Mouse (Mus musculus): ENCODE measurements at regions not wholly inside any gene's neighbourhood (a gene's known extent, or its start where the extent isn't known, plus 50 kb on each side); places are given as distances from the start of the nearest gene placed in this dataset.

GRCm38 (mm10) chr3:128723100-128723499 is 476.6 kb upstream of the Pitx2 start:
- DNase-seq (ENCODE audit: low read depth, low spot score): no peak

DNA sequence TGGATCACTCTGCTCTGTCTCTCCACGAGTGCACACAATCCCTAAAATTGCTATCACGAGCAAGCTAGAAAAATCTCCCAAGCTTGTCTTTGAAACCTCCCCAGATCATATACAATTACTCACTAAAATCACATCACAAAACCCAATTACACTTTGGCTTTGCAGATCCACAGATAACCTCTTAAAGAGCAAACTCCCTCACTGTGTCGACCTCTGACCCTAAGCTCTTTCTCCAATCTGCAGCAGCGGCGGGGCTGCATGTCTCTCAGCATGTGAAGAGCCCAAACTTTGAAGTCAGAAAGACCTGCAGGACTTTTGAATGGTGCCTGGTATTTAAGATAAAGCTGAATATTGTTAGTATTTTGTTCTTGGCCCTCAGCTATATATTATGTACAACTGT is 479.4 kb upstream of the Pitx2 start:
- DNase-seq (ENCODE audit: low read depth, low spot score): no peak

DNA sequence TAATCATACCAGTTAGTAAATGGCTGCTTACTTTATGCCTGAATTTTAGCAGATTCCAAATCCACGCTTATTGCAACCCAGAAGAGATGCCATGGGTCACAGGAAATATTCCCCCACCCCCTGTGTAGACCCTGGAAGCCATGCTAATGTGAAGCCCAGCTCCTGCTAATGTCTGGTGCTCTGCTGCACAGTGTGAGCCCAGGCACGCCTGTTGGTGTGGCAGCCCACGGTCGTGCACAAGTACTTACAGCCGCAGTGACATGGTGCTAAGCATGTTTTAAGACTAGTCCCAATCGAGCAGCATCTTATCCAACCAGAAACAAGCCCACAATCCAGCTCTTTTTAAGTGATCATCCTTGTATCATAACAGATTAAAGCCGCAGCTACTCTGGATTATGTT is 480.5 kb upstream of the Pitx2 start:
- DNase-seq (ENCODE audit: low read depth, low spot score): no peak

DNA sequence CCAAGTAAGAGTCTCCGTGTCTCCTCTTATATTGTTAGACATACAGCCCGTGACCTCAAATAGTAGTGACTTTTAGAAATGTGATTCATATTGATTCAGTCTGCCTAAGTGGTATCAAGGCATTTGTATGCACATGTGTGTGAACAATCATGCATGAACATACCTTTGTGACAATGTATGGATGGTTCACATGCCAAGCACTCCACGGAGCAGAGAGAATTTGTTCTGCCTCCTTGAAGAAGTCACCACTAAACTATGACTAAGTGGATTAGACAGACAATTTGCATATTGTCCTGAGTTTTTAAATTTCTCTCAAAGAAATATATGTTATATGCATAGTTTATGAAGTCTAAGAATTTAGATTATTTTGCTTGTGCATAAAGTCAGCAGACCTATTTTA is 492.4 kb upstream of the Pitx2 start:
- no peak for DNase-seq (ENCODE audit: low read depth, low spot score)

DNA sequence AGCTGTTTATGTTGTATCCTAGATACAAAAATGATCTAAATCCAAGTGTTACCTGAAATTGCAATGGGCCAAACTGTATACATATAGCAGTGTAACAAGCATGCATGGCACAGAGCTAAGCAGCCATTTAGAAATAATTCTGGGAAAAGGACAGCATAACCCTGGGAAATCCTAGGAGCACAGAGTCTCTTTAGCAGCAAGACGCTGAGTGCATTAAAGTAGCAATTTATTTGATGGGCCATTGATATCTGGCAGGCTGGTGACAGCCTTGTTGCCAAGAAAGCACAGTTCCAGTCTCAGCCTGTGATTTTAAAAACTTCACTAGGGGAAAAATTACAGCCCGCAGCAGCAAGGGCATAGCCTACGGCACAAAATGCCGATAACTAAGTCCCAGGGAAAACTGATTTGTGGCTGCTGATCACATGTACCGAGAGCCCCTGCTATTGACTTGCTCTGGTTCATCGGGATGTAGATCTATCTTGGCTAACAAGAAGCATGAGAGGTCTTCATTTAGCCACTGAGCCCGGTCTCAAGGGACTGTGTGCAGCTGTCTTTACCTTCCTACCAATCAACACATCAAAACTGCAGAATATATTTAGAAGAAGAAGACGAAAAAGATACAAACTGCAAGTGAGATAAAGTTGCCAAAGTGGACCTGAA is 531.1 kb upstream of the Pitx2 start:
- DNase-seq (ENCODE audit: low read depth, low spot score): no peak

- no peak for DNase-seq (ENCODE audit: low read depth, low spot score)
These were observed 534.5 kb upstream of the Pitx2 start for GRCm38 (mm10) chr3:128665184-128665583.

GRCm38 (mm10) chr3:128636960-128637755 is 562.5 kb upstream of the Pitx2 start:
- DNase-seq (ENCODE audit: low read depth, low spot score): no peak

GRCm38 (mm10) chr3:128627696-128628095 is 572.0 kb upstream of the Pitx2 start:
- DNase-seq (ENCODE audit: low read depth, low spot score): no peak

DNA sequence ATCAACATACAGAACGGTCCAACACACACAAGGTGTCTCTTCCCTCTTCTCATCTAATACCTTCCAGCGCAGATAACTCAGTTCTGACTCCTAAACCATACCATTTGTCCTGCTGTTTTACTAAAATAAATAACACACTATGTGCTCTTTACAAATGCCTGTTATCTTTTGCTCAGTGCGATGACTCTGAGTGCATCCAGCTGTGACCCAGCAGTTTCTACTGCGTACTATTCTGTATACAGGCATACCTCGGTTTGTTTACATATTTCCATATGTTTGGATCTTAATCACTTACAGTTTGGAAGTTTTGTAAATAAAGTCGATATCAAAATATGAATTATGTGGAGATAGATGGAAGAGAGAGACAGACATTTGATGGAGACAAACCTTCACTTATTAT is 583.0 kb upstream of the Pitx2 start:
- DNase-seq (ENCODE audit: low read depth, low spot score): no peak

- DNase-seq (ENCODE audit: low read depth, low spot score): no peak
These were observed 586.0 kb upstream of the Pitx2 start for GRCm38 (mm10) chr3:128613657-128614056.

DNA sequence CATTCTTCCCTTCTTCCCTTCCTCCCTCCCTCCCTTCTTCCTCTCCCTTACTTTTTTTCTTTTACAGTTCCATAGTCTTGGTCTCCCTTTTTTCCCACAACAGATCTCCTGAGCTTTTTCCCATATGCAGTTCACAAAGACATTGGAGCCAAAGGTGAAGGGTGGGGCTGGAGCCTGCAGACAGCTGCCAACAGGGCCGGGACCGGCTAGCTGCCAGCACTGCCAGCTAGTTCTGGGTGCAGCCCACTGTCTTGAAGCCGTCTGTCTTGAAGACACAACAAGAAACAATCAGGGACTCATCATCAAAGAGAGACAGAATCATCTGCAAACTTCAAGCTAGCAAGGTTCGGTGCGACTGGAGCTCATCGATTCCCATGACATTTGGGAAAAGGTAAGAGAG is 588.9 kb upstream of the Pitx2 start:
- DNase-seq (ENCODE audit: low read depth, low spot score): no peak

- no peak for DNase-seq (ENCODE audit: low read depth, low spot score)
These were observed 591.0 kb upstream of the Pitx2 start for GRCm38 (mm10) chr3:128608694-128609093.

GRCm38 (mm10) chr3:128575339-128576129 is 624.1 kb upstream of the Pitx2 start:
- DNase-seq (ENCODE audit: low read depth, low spot score): no peak

DNA sequence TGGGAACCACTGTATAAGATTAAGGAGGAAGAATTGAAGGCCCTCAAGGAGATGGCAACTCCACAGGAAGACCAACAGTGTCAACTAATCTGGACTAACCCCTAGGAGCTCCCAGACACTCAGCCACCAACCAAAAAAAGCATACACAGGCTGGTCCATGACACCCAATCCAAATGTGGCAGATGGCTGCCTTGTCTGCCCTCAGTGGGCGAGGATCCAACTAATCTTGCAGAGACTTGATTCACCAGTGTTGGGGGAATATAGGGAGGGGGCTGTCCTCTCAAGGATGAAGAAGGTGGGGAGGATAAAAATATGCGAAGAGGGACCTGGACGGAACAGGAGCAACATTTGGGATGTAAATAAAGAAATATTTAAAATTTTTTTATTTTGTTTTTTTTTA is 629.1 kb upstream of the Pitx2 start:
- DNase-seq (ENCODE audit: low read depth, low spot score): no peak

- no peak for DNase-seq (ENCODE audit: low read depth, low spot score)
These were observed 634.3 kb upstream of the Pitx2 start for GRCm38 (mm10) chr3:128565386-128565785.

GRCm38 (mm10) chr3:128546416-128547327 is 650.5 kb upstream of the Fam241a start:
- no peak for DNase-seq (ENCODE audit: low read depth, low spot score)

DNA sequence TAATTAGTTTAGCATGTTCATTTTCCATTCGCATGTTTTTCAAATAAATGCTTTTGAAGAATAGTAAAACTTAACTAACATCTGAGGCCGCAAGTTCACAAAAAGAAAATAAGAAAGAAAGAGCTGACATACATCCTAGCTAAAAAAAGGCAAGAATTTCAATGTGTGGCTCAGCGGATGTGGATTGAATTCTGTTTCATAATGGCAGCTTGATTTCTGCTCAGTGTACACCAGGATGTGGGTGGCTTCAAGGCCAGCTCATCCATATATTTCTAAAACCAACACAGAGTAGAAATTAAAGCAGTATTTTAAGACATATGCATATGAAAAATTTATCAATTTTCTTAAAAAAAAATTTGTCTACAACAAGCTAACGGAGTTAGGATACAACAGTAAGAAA is 629.3 kb upstream of the Fam241a start:
- DNase-seq (ENCODE audit: low read depth, low spot score): no peak

DNA sequence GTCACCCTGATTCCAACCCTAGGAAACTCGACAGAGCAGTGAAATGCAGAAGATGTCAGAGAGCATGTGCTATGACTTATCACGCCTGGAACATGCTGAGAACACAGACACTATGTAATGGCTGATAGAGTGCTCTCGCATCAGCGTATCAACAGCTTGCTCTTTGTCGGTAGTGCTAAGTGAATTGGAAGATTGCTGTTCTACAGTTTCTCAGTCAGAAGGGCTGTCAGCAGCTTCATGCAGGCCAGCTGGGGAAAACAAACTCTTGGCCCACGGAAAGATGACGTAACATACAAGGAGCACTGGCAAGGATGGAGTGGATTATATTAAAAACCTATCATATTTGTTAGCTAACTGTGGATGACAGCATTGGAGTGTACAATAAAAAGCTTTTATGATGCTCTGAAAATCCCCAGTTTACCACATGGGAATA is 624.6 kb upstream of the Fam241a start:
- no peak for DNase-seq (ENCODE audit: low read depth, low spot score)

GRCm38 (mm10) chr3:128519913-128520316 is 623.8 kb upstream of the Fam241a start:
- DNase-seq (ENCODE audit: low read depth, low spot score): no peak

DNA sequence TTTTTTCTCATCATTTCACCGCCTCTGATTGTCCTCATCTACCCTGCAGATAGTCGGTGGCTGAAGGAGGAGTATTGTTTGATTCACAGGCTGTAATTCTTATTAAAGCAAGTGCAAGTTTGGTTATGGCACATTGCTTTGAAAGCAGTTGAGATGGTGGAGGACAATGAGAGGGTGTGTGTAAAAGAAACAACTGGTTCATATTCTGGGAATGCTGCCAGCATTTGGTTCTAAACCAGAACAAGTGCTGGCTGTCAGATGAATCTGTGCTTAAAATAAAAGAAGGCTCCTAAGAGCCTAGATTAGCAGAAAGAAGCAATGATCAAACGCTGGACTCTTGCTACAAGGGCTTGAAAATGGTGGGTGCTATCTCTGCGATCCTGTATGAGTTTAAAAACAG is 622.7 kb upstream of the Fam241a start:
- no peak for DNase-seq (ENCODE audit: low read depth, low spot score)

DNA sequence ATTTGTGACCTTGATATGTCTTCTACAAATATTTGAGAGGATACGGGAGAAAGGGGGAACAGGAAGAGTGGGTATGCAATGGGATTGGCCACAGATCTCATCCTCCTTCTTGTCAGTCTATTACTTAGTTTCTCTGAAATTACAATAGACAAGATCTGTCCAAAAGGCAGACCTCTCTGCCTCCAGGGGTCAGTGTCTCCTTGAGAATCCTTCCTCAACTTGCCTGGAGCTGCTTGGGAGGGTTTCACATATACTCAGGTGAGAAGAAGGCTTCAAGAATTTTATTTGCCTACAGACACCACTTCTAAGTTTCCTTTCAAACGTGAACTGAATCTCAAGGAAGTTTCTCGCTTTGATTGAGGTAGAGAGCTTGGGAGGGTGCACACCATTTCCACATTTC is 575.0 kb upstream of the Fam241a start:
- DNase-seq (ENCODE audit: low read depth, low spot score): peak; percentile 17

All from ES-CJ7 (cell line).